Mouse (Mus musculus) liver, embryonic 12.5 days (tissue): ENCODE data around the gene Cadm1. TPM values are rescaled to one million over a fixed set of nuclear protein-coding genes. Genes with fewer than 3 reads are reported as not detected.
A peak's percentile ranks its signal among the peaks of the same experiment; 100 is the strongest.

Experiments used
- ATAC-seq: fragments of 200-750 bp; cut with Nextera tagmentation; 2 replicates; pipeline ENCODE4 v1.8.0; 2017; ENCODE audit warnings: moderate number of reproducible peaks, mild to moderate bottlenecking, moderate library complexity
- H3K27ac ChIP-seq: fragments of 300-500 bp; sonication (generic); 2 replicates; pipeline ENCODE4 v1.5.1; 2016; ENCODE audit warnings: mild to moderate bottlenecking
- H3K27me3 ChIP-seq: fragments of 300-500 bp; sonication (generic); replicated peaks from 2 replicates; pipeline ENCODE4 v1.6.1; 2016; ENCODE audit warnings: mild to moderate bottlenecking, moderate library complexity
- H3K36me3 ChIP-seq: fragments of 300-500 bp; sonication (generic); 2 replicates; pipeline ENCODE4 v1.6.1; 2016; ENCODE audit warnings: mild to moderate bottlenecking, moderate library complexity
- H3K4me1 ChIP-seq: fragments of 300-500 bp; sonication (generic); 2 replicates; pipeline ENCODE4 v1.6.1; 2016
- H3K4me2 ChIP-seq: fragments of 300-500 bp; sonication (generic); 2 replicates; pipeline ENCODE4 v1.6.1; 2016; ENCODE audit warnings: mild to moderate bottlenecking, moderate library complexity
- H3K4me3 ChIP-seq: fragments of 300-500 bp; sonication (generic); 2 replicates; pipeline ENCODE4 v1.5.1; 2016; ENCODE audit warnings: mild to moderate bottlenecking, moderate library complexity
- H3K9ac ChIP-seq: fragments of 300-500 bp; sonication (generic); 2 replicates; pipeline ENCODE4 v1.6.1; 2016; ENCODE audit warnings: mild to moderate bottlenecking, moderate library complexity
- H3K9me3 ChIP-seq: fragments of 300-500 bp; sonication (generic); replicated peaks from 2 replicates; pipeline ENCODE4 v1.6.1; 2016; ENCODE audit warnings: mild to moderate bottlenecking, moderate library complexity
- WGBS: fragments of 180-500 bp; shearing (Covaris S2); methylation state at CpG from one replicate; pipeline ENCODE4 v1.1.7; 2016; ENCODE audit not compliant: insufficient replicate concordance; 5-methylcytosine and 5-hydroxymethylcytosine counted together
- polyA plus RNA-seq: library from polyadenylated mRNA; unstranded; fragments of >200 nt; fragmentation: Nextera tagmentation; extraction: Ambion mirVana; gene quantifications from 2 replicates; pipeline ENCODE4 v1.2.1, GENCODE M21; 2016

Cadm1 gene
- polyA plus RNA-seq, 1 experiment from 2014 or later: 10.4 TPM

GRCm38 (mm10) chr9:47615049-47615448 lies 85.1 kb downstream of the Cadm1 start:
- 71% methylated on average over 6 of the region's 6 CpGs for WGBS
- no peaks in the 10 kb centered on the region for H3K27me3 ChIP-seq
- H3K4me3 ChIP-seq: no peak overlapping the region
- no peak overlapping the region for H3K4me2 ChIP-seq
- H3K36me3 ChIP-seq: no peaks in the 10 kb centered on the region
- no peak overlapping the region for H3K9ac ChIP-seq
- H3K4me1 ChIP-seq: no peaks in the 10 kb centered on the region
- no peak for ATAC-seq
- H3K9me3 ChIP-seq: no peaks in the 10 kb centered on the region
- H3K27ac ChIP-seq: no peak overlapping the region

GRCm38 (mm10) chr9:47616391-47616790 lies 86.4 kb downstream of the Cadm1 start:
- no peak overlapping the region for H3K9ac ChIP-seq
- H3K36me3 ChIP-seq: no peaks in the 10 kb centered on the region
- H3K4me1 ChIP-seq: no peaks in the 10 kb centered on the region
- no peak overlapping the region for H3K27ac ChIP-seq
- H3K27me3 ChIP-seq: no peaks in the 10 kb centered on the region
- no peaks in the 10 kb centered on the region for H3K9me3 ChIP-seq
- WGBS: 51% methylated on average over 4 of the region's 4 CpGs
- no peak overlapping the region for H3K4me2 ChIP-seq
- no peak for ATAC-seq
- H3K4me3 ChIP-seq: no peak overlapping the region

GRCm38 (mm10) chr9:47619501-47620029 lies 89.6 kb downstream of the Cadm1 start:
- H3K4me2 ChIP-seq: no peak overlapping the region
- no peaks in the 10 kb centered on the region for H3K4me1 ChIP-seq
- H3K27ac ChIP-seq: no peak overlapping the region
- H3K9me3 ChIP-seq: no peaks in the 10 kb centered on the region
- no peak overlapping the region for H3K9ac ChIP-seq
- no peak for ATAC-seq
- 68% methylated on average over 8 of the region's 8 CpGs for WGBS
- H3K4me3 ChIP-seq: no peak overlapping the region
- no peaks in the 10 kb centered on the region for H3K36me3 ChIP-seq
- no peaks in the 10 kb centered on the region for H3K27me3 ChIP-seq

DNA sequence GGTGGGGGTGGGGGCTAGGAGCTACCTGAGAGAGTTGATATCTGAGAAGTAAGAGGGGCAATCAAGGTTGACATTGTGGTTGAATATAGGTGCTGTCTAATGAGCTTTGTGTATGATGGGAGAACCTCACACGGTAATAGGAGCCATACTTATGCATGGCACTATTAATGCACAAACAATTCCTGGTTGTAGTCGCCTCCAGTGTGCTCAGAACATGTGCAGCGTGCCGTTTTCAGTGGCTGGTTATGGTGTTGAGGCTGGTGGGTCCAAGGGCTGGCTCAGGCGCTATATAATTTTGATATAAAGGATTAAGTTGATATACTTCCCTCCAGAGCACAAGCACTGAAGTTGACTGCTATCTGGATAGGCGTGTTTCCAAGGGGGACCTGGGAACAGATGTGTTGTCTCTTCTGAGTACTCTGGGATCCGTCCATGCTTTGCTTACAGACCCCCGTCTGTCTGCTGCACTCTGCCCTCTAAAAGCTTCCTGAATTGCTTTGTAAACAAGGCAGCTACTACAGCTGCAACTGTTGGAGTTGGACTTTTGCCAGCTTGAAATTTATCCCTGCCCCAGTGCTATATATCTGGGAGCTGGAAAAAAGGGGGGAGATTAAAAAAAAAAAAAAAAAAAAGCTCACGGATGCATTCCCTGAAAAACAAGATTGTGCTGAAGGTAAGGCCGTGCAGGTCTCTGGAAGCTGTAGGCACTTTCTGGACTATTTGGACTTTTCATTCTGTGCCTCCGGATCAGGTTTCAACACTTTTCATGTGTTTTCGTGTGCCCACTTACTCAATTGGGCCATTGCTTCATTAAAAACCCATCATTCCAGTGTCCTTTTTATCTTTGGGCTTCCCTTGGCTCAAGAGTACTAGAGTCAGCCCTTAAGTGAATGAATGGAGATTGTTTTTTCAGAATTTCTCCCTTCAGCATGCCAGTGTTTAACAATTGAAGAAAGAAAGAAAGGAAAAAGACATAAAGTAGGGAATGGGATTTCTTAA lies 93.8 kb downstream of the Cadm1 start:
- H3K9ac ChIP-seq: no peak overlapping the region
- WGBS: 57% methylated on average over 12 of the region's 12 CpGs
- no peaks in the 10 kb centered on the region for H3K9me3 ChIP-seq
- no peaks in the 10 kb centered on the region for H3K27me3 ChIP-seq
- H3K36me3 ChIP-seq: no peaks in the 10 kb centered on the region
- peak; percentile 52; the same call in 1 of the 2 replicates for ATAC-seq
- H3K4me3 ChIP-seq: no peak overlapping the region; the same call in 1 of the 2 replicates
- no peak overlapping the region for H3K4me2 ChIP-seq
- peaks cover 8% of the 10 kb centered on the region; the same call in 1 of the 2 replicates for H3K4me1 ChIP-seq
- H3K27ac ChIP-seq: peak overlapping the region; percentile 51

DNA sequence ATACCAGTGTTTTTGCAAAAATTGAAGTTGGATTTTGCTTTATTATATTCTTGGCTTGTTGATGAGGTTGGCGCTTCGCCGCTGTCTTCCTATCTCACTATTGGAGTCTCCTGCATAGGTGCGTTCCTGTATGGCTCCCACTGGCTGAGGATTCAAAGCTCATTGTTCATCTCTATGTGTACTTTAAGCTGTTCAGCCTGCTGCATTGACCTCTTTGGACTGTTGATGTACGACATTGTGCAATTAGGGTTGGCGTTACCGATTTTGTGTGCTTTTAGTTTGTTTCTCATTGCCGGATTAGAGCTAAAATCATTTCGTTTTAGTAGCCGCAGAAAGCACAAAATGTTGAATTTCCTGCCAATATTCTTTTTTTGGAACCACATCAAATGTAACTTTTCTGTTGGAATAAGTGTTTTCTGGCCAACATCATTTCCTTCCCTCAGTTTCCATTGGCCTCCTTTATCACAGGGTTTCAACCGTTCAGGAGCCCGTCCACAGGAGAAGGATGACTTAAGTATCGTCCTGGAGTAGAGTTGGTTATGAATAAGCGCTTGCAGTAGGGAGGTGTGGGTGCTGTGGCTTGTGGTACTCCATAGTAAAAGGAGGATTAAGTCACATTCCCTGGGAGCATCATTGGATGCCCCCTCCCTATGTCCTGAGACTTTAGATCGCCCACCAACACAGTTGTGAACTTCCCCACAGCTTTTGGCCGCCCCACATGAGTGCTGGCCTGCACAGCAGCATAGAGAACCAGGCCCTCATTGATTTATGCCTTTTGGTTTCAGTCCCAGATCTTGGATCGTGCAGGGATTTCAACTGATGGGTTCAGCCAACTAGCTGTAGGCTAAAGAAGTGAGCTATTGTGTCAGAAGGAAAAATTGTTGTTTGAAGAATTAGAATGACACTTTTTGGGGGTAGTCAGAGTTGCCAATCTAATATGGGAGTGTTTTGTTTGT lies 94.9 kb downstream of the Cadm1 start:
- no peaks in the 10 kb centered on the region for H3K9me3 ChIP-seq
- peak overlapping the region; percentile 45; the same call in 1 of the 2 replicates for H3K27ac ChIP-seq
- no peak overlapping the region for H3K4me2 ChIP-seq
- H3K36me3 ChIP-seq: no peaks in the 10 kb centered on the region
- no peak overlapping the region for H3K4me3 ChIP-seq
- no peak for ATAC-seq
- H3K4me1 ChIP-seq: peaks cover 8% of the 10 kb centered on the region; the same call in 1 of the 2 replicates
- no peak overlapping the region for H3K9ac ChIP-seq
- 73% methylated on average over 17 of the region's 17 CpGs for WGBS
- no peaks in the 10 kb centered on the region for H3K27me3 ChIP-seq

DNA sequence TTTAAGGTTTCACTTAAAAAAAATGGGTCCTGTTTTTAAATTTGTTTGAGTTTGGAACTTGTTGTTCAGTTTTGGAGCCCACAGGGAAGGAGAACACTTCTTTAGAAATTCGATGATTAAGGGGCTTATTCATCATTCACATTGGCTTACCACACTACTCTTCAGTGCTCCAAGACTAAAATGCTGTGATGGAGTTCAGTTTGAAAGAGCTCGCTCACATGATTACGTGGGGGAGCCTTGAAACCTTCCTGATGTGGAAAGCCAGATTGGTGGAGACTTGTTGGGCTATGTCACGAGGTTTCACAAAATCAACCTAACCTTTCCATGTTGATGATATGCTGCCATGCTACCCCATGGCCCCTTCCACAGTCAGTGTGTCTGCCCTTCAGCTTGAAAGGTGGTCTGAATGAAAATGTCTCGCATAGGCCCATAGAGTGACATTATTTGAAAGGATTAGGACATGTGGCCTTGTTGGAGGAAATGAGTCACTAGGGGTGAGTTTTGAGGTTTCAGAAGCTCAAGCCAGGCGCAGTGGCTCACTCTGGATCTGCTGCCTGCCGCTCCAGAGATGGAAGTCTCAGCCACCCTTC lies 95.7 kb downstream of the Cadm1 start:
- 65% methylated on average over 7 of the region's 7 CpGs for WGBS
- Histone ChIP-seq H3K9me3 (no peaks in the 10 kb centered on the region), H3K27me3 (no peaks in the 10 kb centered on the region), H3K4me1 (peaks cover 8% of the 10 kb centered on the region; the same call in 1 of the 2 replicates), H3K27ac (no peak overlapping the region), H3K4me2 (no peak overlapping the region), H3K36me3 (no peaks in the 10 kb centered on the region), H3K9ac (no peak overlapping the region), H3K4me3 (no peak overlapping the region)
- ATAC-seq: no peak

DNA sequence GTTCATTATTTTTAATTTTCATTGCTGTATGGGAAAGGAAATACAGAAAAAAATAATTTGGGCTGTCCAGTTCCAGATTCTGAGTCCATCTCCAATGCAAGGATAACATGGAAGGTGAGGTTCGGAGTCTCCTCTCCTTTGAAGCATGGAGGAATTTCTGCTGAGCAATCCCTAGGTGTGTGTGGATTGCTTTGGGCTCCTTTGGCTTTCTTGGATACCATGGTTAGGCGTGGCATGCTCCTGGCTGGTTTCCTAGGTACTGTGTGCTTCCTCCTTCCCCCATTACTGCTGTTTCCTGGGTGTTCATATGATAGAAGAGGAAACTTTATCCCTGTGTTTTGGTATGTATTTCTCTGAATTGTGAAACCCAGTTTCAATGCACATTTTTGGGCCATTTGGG lies 98.0 kb downstream of the Cadm1 start:
- Histone ChIP-seq H3K9me3 (no peaks in the 10 kb centered on the region), H3K27ac (no peak overlapping the region), H3K27me3 (no peaks in the 10 kb centered on the region), H3K4me3 (no peak overlapping the region), H3K36me3 (no peaks in the 10 kb centered on the region), H3K9ac (no peak overlapping the region), H3K4me2 (no peak overlapping the region), H3K4me1 (peaks cover 8% of the 10 kb centered on the region; the same call in 1 of the 2 replicates)
- ATAC-seq: no peak
- WGBS: 53% methylated on average over 2 of the region's 2 CpGs

DNA sequence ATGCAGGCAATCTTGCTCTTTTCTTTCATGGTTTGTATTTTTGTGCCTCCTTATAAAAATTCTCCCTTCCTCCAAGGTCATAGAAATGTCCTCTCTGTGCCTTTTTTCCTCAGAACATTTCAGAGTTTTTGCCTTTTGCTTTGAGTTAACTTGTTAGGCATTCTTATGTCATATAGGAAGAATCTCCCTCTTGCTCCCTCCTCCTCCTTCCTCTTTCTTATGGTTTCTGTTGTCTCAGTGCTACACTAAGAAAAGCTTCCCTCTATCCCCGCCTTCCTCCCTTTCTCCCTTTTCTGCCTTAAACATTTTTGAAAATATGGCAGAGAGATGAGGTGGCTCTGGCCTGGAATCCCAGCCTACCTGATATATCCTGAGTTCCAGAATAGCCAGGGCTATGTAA lies 98.6 kb downstream of the Cadm1 start:
- Histone ChIP-seq H3K36me3 (no peaks in the 10 kb centered on the region), H3K9me3 (no peaks in the 10 kb centered on the region), H3K4me3 (no peak overlapping the region), H3K4me1 (peaks cover 12% of the 10 kb centered on the region; the same call in 1 of the 2 replicates), H3K27ac (no peak overlapping the region), H3K27me3 (no peaks in the 10 kb centered on the region), H3K9ac (no peak overlapping the region), H3K4me2 (no peak overlapping the region)
- ATAC-seq: no peak
- WGBS: 32% methylated on average over 1 of the region's 1 CpGs

- ATAC-seq: no peak
Observed at GRCm38 (mm10) chr9:47634695-47635094, 104.7 kb downstream of the Cadm1 start.

DNA sequence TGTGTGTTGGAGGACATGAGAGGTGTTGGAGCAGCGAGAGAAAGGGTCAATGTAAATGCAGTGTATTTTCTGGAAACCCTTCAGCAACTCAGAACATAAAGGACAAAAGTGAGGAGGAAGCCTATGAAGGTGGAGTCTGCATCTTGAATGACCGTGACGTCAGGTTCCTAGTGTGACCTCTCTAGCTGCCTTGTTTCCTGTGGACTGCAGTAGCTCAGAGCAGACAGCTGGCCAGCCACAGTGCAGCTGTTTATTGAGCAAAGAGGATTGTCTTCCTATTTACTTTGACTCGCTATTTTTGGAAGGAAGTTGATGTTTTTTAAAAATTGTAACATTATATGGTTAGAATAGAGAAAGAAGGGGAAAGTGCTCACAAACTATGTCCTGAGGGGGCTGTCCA lies 112.7 kb downstream of the Cadm1 start:
- Histone ChIP-seq H3K36me3 (no peaks in the 10 kb centered on the region), H3K27me3 (no peaks in the 10 kb centered on the region), H3K9ac (no peak overlapping the region), H3K4me3 (no peak overlapping the region), H3K9me3 (no peaks in the 10 kb centered on the region), H3K27ac (no peak overlapping the region), H3K4me1 (no peaks in the 10 kb centered on the region), H3K4me2 (no peak overlapping the region)
- no peak for ATAC-seq
- WGBS: 39% methylated on average over 4 of the region's 4 CpGs

More at GRCm38 (mm10) chr9:47634695-47635094, 104.7 kb downstream of the Cadm1 start:
- no peak overlapping the region for H3K4me3 ChIP-seq
- WGBS: 54% methylated on average over 3 of the region's 3 CpGs
- no peaks in the 10 kb centered on the region for H3K27me3 ChIP-seq
- H3K4me1 ChIP-seq: 0 out of 2 replicates have a peak, but pooled peaks cover 4% of the 10 kb centered on the region
- no peaks in the 10 kb centered on the region for H3K9me3 ChIP-seq
- H3K36me3 ChIP-seq: no peaks in the 10 kb centered on the region
- H3K4me2 ChIP-seq: no peak overlapping the region
- no peak overlapping the region for H3K9ac ChIP-seq
- H3K27ac ChIP-seq: no peak overlapping the region

- Histone ChIP-seq H3K9me3 (no peaks in the 10 kb centered on the region), H3K27ac (no peak overlapping the region), H3K4me1 (no peaks in the 10 kb centered on the region), H3K4me3 (no peak overlapping the region), H3K27me3 (no peaks in the 10 kb centered on the region), H3K9ac (no peak overlapping the region), H3K36me3 (no peaks in the 10 kb centered on the region), H3K4me2 (no peak overlapping the region)
- 65% methylated on average over 2 of the region's 2 CpGs for WGBS
- ATAC-seq: no peak
Observed at GRCm38 (mm10) chr9:47645056-47645455, 115.1 kb downstream of the Cadm1 start.
